Mouse (Mus musculus) CH12.LX (cell line): ENCODE measurements around the gene Gmcl1.

Experiments used
- CTCF ChIP-seq, 2 experiments: IDR thresholded peaks in 1 of 2; conservative IDR thresholded peaks in 1 of 2; 2 replicates each; pipeline ENCODE4 v1.5.1; 2011 to 2012; ENCODE audit warnings: low read depth in 2 of 2, low read length in 2 of 2, improper control_type of control experiment in 1 of 2, inconsistent platforms in 1 of 2, mild to moderate bottlenecking in 1 of 2, moderate library complexity in 1 of 2
- POLR2A ChIP-seq: IDR thresholded peaks from 2 replicates; pipeline ENCODE4 v1.6.1; 2011; ENCODE audit warnings: low read depth, mild to moderate bottlenecking, improper control_type of control experiment, low read length
- SIN3A ChIP-seq: IDR thresholded peaks from 2 replicates; pipeline ENCODE4 v1.6.1; 2012; ENCODE audit warnings: low read length, improper control_type of control experiment, inconsistent platforms
- TCF12 ChIP-seq: IDR thresholded peaks from 2 replicates; pipeline ENCODE4 v1.6.1; 2014; ENCODE audit warnings: low read depth, mild to moderate bottlenecking, inconsistent platforms, low read length, improper control_type of control experiment

GRCm38 (mm10) chr6:86668580-86669239, 64.5 kb downstream of the Gmcl1 start, which contains the start of gene Mxd1:
- no peak for TF ChIP-seq CTCF (conservative IDR thresholded peaks at IDR 0.05 in 1 of 2, IDR thresholded peaks at IDR 0.05 in 1 of 2; ENCODE audit: low read depth in 2 of 2, low read length in 2 of 2)
- TF ChIP-seq POLR2A: no peak
- 0 out of 2 replicates have a peak, but pooled peaks have one; percentile 27 for TF ChIP-seq TCF12
- peak; percentile 79 for TF ChIP-seq SIN3A
